Mouse (Mus musculus): Measurements from ENCODE around the gene Zfp85. TPM values are rescaled to one million over a fixed set of nuclear protein-coding genes. Genes with fewer than 3 reads are reported as not detected.

The Zfp85 gene
- polyA plus RNA-seq (2015; fragmentation: Nextera tagmentation; extraction: Ambion mirVana), result 2.6 and 2.7 TPM in 2 replicates

GRCm38 (mm10) chr13:67754333-67755306 is at the start of gene Zfp85:
Gene Zfp85 (minus strand): TSS chr13:67755228.

DNA sequence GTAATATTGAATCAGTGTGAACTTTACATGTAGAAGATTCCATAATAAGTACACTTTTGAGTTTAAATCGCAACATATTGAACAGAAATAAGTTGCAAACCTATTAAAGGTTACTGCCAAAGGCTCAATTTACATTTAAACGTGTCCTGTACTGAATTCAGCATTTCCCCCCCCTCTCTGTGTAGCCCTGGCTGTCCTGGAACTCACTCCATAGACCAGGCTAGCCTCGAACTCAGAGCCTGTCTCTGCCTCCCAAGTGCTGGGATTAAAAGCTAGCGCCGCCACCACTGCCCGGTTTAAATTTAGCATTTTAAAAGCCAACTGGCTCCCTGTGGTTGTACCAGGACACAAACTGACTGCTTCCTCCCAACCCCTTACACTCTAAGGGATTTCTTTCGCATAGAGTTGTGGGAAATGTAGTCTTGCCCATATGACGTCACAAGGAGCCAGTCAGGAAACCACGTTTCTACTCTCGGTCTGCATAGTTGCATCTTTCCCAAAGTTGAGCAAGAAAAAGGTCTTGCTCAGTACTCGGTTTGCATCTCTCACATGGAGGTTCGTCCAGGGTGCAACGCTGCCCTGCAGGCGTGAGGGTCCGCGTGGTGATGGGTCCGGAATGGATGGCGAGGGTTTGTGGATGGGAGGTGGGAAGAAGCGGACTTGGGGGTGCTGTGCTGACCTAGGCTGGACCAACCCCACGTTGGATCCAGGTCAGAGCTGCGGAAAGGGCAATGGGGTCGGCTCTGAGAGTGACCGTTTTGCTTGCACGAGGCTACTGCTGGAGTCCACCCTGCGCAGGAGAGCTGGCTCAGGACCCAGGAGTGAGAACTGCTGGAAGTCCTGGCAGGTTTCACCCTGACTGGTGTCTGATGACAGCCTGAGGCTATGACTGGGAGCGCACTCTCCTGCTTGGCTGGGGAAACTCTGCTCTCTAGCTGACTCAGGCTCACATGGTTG is 24.5 kb upstream of the Zfp85 start, which contains the start of gene Zfp493:
Zfp493 (plus strand) TSS at position 429 of the 957 bp plus-strand sequence.

DNA sequence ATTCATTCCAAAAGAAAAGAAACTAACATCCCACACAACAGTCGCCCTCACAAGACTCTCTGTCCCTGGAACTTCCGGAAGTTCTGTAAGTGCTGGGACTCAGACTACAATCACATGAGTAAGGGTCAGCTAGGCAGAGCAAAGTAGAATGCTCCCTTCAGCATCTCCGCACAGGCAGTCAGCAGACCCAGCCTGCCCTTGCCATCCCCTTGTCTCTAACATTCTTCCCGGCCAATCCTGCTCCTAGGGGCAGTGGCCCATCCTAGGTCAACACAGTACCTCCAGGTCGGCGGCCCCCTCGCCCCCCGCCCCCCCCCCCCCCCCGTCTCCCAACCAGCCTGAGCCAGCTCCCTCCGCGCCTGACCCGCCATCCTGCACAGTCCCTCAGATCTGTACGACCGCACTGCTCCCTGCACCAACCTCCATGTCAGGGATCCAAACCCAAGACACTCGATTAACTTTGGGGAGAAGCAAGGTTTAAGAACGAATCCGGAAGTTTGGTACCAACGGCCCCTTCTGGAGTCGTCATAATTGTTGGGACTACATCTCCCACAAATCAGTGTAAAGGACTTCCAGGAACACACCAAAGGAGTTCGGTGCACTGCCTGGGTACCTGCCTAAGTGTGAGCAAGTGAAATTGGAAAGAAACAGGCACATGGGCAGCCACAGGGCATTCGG is 26.2 kb downstream of the Zfp85 start, which contains the start of gene Zfp65:
Zfp65 (minus strand) TSS at position 533 of the 678 bp plus-strand sequence.

Other genes with a start within 250 kb of the Zfp85 start
- gene Gm26965, start 229.1 kb downstream of the Zfp85 start, polyA plus RNA-seq (2015; fragmentation: Nextera tagmentation; extraction: Ambion mirVana), result not detected in 2 replicates
- 11.6 and 13.0 TPM in 2 replicates for gene Zfp87, start 229.1 kb downstream of the Zfp85 start, polyA plus RNA-seq (2015; fragmentation: Nextera tagmentation; extraction: Ambion mirVana)
- 2.9 and 3.0 TPM in 2 replicates for gene Zfp748, start 201.4 kb downstream of the Zfp85 start, polyA plus RNA-seq (2015; fragmentation: Nextera tagmentation; extraction: Ambion mirVana)
- gene Zfp729b, start 145.5 kb downstream of the Zfp85 start, polyA plus RNA-seq (2015; fragmentation: Nextera tagmentation; extraction: Ambion mirVana), result 1.2 and 1.8 TPM in 2 replicates
- gene Gm49345, start 117.5 kb downstream of the Zfp85 start, polyA plus RNA-seq (2015; fragmentation: Nextera tagmentation; extraction: Ambion mirVana), result 0.22 TPM in 1 of 2 replicates, not detected in the other
- 0.93 and 1.6 TPM in 2 replicates for gene Zfp729a, start 117.4 kb downstream of the Zfp85 start, polyA plus RNA-seq (2015; fragmentation: Nextera tagmentation; extraction: Ambion mirVana)
- 4.7 and 4.8 TPM in 2 replicates for gene Zfp738, start 68.2 kb downstream of the Zfp85 start, polyA plus RNA-seq (2015; fragmentation: Nextera tagmentation; extraction: Ambion mirVana)
- 2.2 and 2.5 TPM in 2 replicates for gene Zfp65, start 26.1 kb downstream of the Zfp85 start, polyA plus RNA-seq (2015; fragmentation: Nextera tagmentation; extraction: Ambion mirVana)
- 0.38 and 0.51 TPM in 2 replicates for gene Zfp493, start 24.5 kb upstream of the Zfp85 start, polyA plus RNA-seq (2015; fragmentation: Nextera tagmentation; extraction: Ambion mirVana)
- gene Zfp273, start 58.5 kb upstream of the Zfp85 start, polyA plus RNA-seq (2015; fragmentation: Nextera tagmentation; extraction: Ambion mirVana), result 2.9 and 3.1 TPM in 2 replicates
- gene Gm10037, start 75.9 kb upstream of the Zfp85 start, polyA plus RNA-seq (2015; fragmentation: Nextera tagmentation; extraction: Ambion mirVana), result 0.73 and 1.3 TPM in 2 replicates
- gene BC048507, start 108.1 kb upstream of the Zfp85 start, polyA plus RNA-seq (2015; fragmentation: Nextera tagmentation; extraction: Ambion mirVana), result not detected in 2 replicates

Measured in skeletal muscle tissue, postnatal 0 days (tissue).